Mouse (Mus musculus): ENCODE results near the gene Ugt1a10.
"Not testable (repeated sequence)": the region's sequence is repeated elsewhere in the genome, so short reads cannot be mapped to it uniquely, and the experiment has no call there.

Ugt1a10 gene

GRCm38 (mm10) chr1:88138145-88138544, 83.0 kb downstream of the Ugt1a10 start:
- DNase-seq (ENCODE audit: low spot score in 2 of 2), result no peak

GRCm38 (mm10) chr1:88140492-88140891, 85.3 kb downstream of the Ugt1a10 start:
- DNase-seq (ENCODE audit: low spot score in 2 of 2), result not testable (repeated sequence)

- DNase-seq (ENCODE audit: low spot score in 2 of 2), result peak; percentile 20 to 26
Observed at GRCm38 (mm10) chr1:88143966-88144675, 88.9 kb downstream of the Ugt1a10 start.

GRCm38 (mm10) chr1:88145278-88145677, 90.1 kb downstream of the Ugt1a10 start:
- DNase-seq (ENCODE audit: low spot score in 2 of 2), result not testable (repeated sequence)

GRCm38 (mm10) chr1:88150133-88150532, 94.9 kb downstream of the Ugt1a10 start:
- peak in 1 of 2 experiments; percentile 4 for DNase-seq (ENCODE audit: low spot score in 2 of 2)

- DNase-seq (ENCODE audit: low spot score in 2 of 2), result no peak
Observed at GRCm38 (mm10) chr1:88158430-88158829, 103.2 kb downstream of the Ugt1a10 start.

GRCm38 (mm10) chr1:88165711-88166110, 110.5 kb downstream of the Ugt1a10 start, which contains the start of gene Ugt1a5:
TSS of gene Ugt1a5 (plus strand) at chr1:88166012.
- DNase-seq (ENCODE audit: low spot score in 2 of 2), result no peak

GRCm38 (mm10) chr1:88172190-88172589, 117.0 kb downstream of the Ugt1a10 start:
- DNase-seq (ENCODE audit: low spot score in 2 of 2), result not testable (repeated sequence)

GRCm38 (mm10) chr1:88179657-88180056, 124.5 kb downstream of the Ugt1a10 start:
- no peak for DNase-seq (ENCODE audit: low spot score in 2 of 2)

GRCm38 (mm10) chr1:88186325-88186935, 131.2 kb downstream of the Ugt1a10 start:
- DNase-seq (ENCODE audit: low spot score in 2 of 2), result no peak

GRCm38 (mm10) chr1:88192136-88192535, 136.9 kb downstream of the Ugt1a10 start:
- DNase-seq (ENCODE audit: low spot score in 2 of 2), result no peak

- DNase-seq (ENCODE audit: low spot score in 2 of 2), result no peak
Observed at GRCm38 (mm10) chr1:88195687-88196086, 140.5 kb downstream of the Ugt1a10 start.

- DNase-seq (ENCODE audit: low spot score in 2 of 2), result no peak
Observed at GRCm38 (mm10) chr1:88197443-88197842, 142.3 kb downstream of the Ugt1a10 start.

- no peak for DNase-seq (ENCODE audit: low spot score in 2 of 2)
Observed at GRCm38 (mm10) chr1:88199996-88200395, 144.8 kb downstream of the Ugt1a10 start.

GRCm38 (mm10) chr1:88200456-88200855, 145.3 kb downstream of the Ugt1a10 start, which contains the start of gene Ugt1a2:
TSS of gene Ugt1a2 (plus strand) at chr1:88200601.
- DNase-seq (ENCODE audit: low spot score in 2 of 2), result no peak

- peak; percentile 83 to 85 for DNase-seq (ENCODE audit: low spot score in 2 of 2)
Observed at GRCm38 (mm10) chr1:88205294-88205922, 150.2 kb downstream of the Ugt1a10 start, which contains the start of gene Dnajb3. TSS of gene Dnajb3 (minus strand) at chr1:88205782.

GRCm38 (mm10) chr1:88206843-88207479, 151.8 kb downstream of the Ugt1a10 start:
- no peak for DNase-seq (ENCODE audit: low spot score in 2 of 2)

- DNase-seq (ENCODE audit: low spot score in 2 of 2), result no peak
Observed at GRCm38 (mm10) chr1:88211812-88212211, 156.6 kb downstream of the Ugt1a10 start, which contains the start of gene Ugt1a1. TSS of gene Ugt1a1 (plus strand) at chr1:88211959.

GRCm38 (mm10) chr1:88212341-88213045, 157.3 kb downstream of the Ugt1a10 start:
- no peak for DNase-seq (ENCODE audit: low spot score in 2 of 2)

GRCm38 (mm10) chr1:88213061-88213460, 157.9 kb downstream of the Ugt1a10 start:
- DNase-seq (ENCODE audit: low spot score in 2 of 2), result no peak

- no peak for DNase-seq (ENCODE audit: low spot score in 2 of 2)
Observed at GRCm38 (mm10) chr1:88213766-88214461, 158.7 kb downstream of the Ugt1a10 start.

All from right cerebral cortex, adult 2 months (tissue).